Mouse (Mus musculus): ENCODE data around the gene B4gat1. TPM values are rescaled to one million over a fixed set of nuclear protein-coding genes. Genes with fewer than 3 reads are reported as not detected.

B4gat1 gene
- total RNA-seq, 1 experiment, result 14.1 TPM

- H3K4me3 ChIP-seq (ENCODE audit: insufficient read depth in 1 of 2, low read depth in 1 of 2, low read length in 2 of 2, poor library complexity in 1 of 2, severe bottlenecking in 1 of 2), result no peak overlapping the region
- no peak overlapping the region; the same call in 1 of the 2 replicates for H3K9ac ChIP-seq (ENCODE audit: insufficient read depth, low read depth, low read length, poor library complexity, severe bottlenecking)
- TF ChIP-seq ZNF384 (IDR thresholded peaks at IDR 0.05; ENCODE audit: low read depth, low read length) (no peak), CHD2 (IDR thresholded peaks at IDR 0.05; ENCODE audit: low read depth, low read length) (no peak), MAFK (IDR thresholded peaks at IDR 0.05; ENCODE audit: insufficient read depth, low read depth, low read length) (no peak), HCFC1 (IDR thresholded peaks at IDR 0.05; ENCODE audit: borderline replicate concordance, insufficient read depth, low read length) (no peak), ZC3H11A (IDR thresholded peaks at IDR 0.05; ENCODE audit: borderline replicate concordance, low read depth, low read length) (no peak)
- DNase-seq (ENCODE audit: low read depth, low spot score), result no peak
- H3K4me1 ChIP-seq (ENCODE audit: control insufficient read depth in 2 of 2, insufficient read depth in 2 of 2, low read length in 2 of 2, poor library complexity in 1 of 2), result peaks cover 3 to 5% of the 10 kb centered on the region in 2 experiments; a peak in 2 of 4 replicates
- peaks cover 46% of the 10 kb centered on the region for H3K36me3 ChIP-seq (ENCODE audit: control insufficient read depth, insufficient read depth, low read length, poor library complexity, severe bottlenecking)
- in situ Hi-C loops (cut with MboI; ENCODE audit: low sequenced_read_pairs in 2 of 2, unreplicated experiment in 2 of 2), result no loop called here
- no peaks in the 10 kb centered on the region for H3K9me3 ChIP-seq (ENCODE audit: control insufficient read depth, insufficient read depth, low read depth, low read length)
- no peak overlapping the region for H3K27ac ChIP-seq (ENCODE audit: insufficient read depth, low read depth, low read length, poor library complexity, severe bottlenecking)
Observed at GRCm38 (mm10) chr19:5026111-5026510, 12.5 kb upstream of the B4gat1 start.

- TF ChIP-seq ZNF384 (IDR thresholded peaks at IDR 0.05; ENCODE audit: low read depth, low read length) (no peak), CHD2 (IDR thresholded peaks at IDR 0.05; ENCODE audit: low read depth, low read length) (no peak), MAFK (IDR thresholded peaks at IDR 0.05; ENCODE audit: insufficient read depth, low read depth, low read length) (no peak)
- in situ Hi-C loops (cut with MboI; ENCODE audit: low sequenced_read_pairs in 2 of 2, unreplicated experiment in 2 of 2), result no loop called here
- H3K4me3 ChIP-seq (ENCODE audit: insufficient read depth in 1 of 2, low read depth in 1 of 2, low read length in 2 of 2, poor library complexity in 1 of 2, severe bottlenecking in 1 of 2), result no peak overlapping the region
- H3K9ac ChIP-seq (ENCODE audit: insufficient read depth, low read depth, low read length, poor library complexity, severe bottlenecking), result no peak overlapping the region
- no peaks in the 10 kb centered on the region for H3K9me3 ChIP-seq (ENCODE audit: control insufficient read depth, insufficient read depth, low read depth, low read length)
- no peak overlapping the region for H3K27ac ChIP-seq (ENCODE audit: insufficient read depth, low read depth, low read length, poor library complexity, severe bottlenecking)
- peaks cover 0 to 2% of the 10 kb centered on the region in 2 experiments; a peak in 1 of 4 replicates for H3K4me1 ChIP-seq (ENCODE audit: control insufficient read depth in 2 of 2, insufficient read depth in 2 of 2, low read length in 2 of 2, poor library complexity in 1 of 2)
- peaks cover 37% of the 10 kb centered on the region for H3K36me3 ChIP-seq (ENCODE audit: control insufficient read depth, insufficient read depth, low read length, poor library complexity, severe bottlenecking)
- no peak for DNase-seq (ENCODE audit: low read depth, low spot score)
Observed at GRCm38 (mm10) chr19:5032686-5033085, 5.9 kb upstream of the B4gat1 start.

- TF ChIP-seq HCFC1 (IDR thresholded peaks at IDR 0.05; ENCODE audit: borderline replicate concordance, insufficient read depth, low read length), result no peak
- TF ChIP-seq MAFK (IDR thresholded peaks at IDR 0.05; ENCODE audit: insufficient read depth, low read depth, low read length), result no peak
- TF ChIP-seq ZC3H11A (IDR thresholded peaks at IDR 0.05; ENCODE audit: borderline replicate concordance, low read depth, low read length), result no peak
- no peak for TF ChIP-seq CHD2 (IDR thresholded peaks at IDR 0.05; ENCODE audit: low read depth, low read length)
- TF ChIP-seq ZNF384 (IDR thresholded peaks at IDR 0.05; ENCODE audit: low read depth, low read length), result no peak
- peaks cover 4 to 6% of the 10 kb centered on the region in 2 experiments; a peak in 3 of 4 replicates for H3K4me1 ChIP-seq (ENCODE audit: control insufficient read depth in 2 of 2, insufficient read depth in 2 of 2, low read length in 2 of 2, poor library complexity in 1 of 2)
- no peak overlapping the region for H3K4me3 ChIP-seq (ENCODE audit: insufficient read depth in 1 of 2, low read depth in 1 of 2, low read length in 2 of 2, poor library complexity in 1 of 2, severe bottlenecking in 1 of 2)
- peaks cover 4% of the 10 kb centered on the region; the same call in 1 of the 2 replicates for H3K36me3 ChIP-seq (ENCODE audit: control insufficient read depth, insufficient read depth, low read length, poor library complexity, severe bottlenecking)
- H3K9me3 ChIP-seq (ENCODE audit: control insufficient read depth, insufficient read depth, low read depth, low read length), result no peaks in the 10 kb centered on the region
- in situ Hi-C loops (cut with MboI; ENCODE audit: low sequenced_read_pairs in 2 of 2, unreplicated experiment in 2 of 2), result no loop called here
- no peak overlapping the region for H3K27ac ChIP-seq (ENCODE audit: insufficient read depth, low read depth, low read length, poor library complexity, severe bottlenecking)
- DNase-seq (ENCODE audit: low read depth, low spot score), result no peak
- H3K9ac ChIP-seq (ENCODE audit: insufficient read depth, low read depth, low read length, poor library complexity, severe bottlenecking), result no peak overlapping the region
Observed at GRCm38 (mm10) chr19:5036577-5036976, 2.0 kb upstream of the B4gat1 start.

GRCm38 (mm10) chr19:5037678-5038571 is 701 bp upstream of the B4gat1 start:
- Histone ChIP-seq H3K9me3 (ENCODE audit: control insufficient read depth, insufficient read depth, low read depth, low read length) (no peaks in the 10 kb centered on the region), H3K36me3 (ENCODE audit: control insufficient read depth, insufficient read depth, low read length, poor library complexity, severe bottlenecking) (no peaks in the 10 kb centered on the region), H3K9ac (ENCODE audit: insufficient read depth, low read depth, low read length, poor library complexity, severe bottlenecking) (peak overlapping the region; percentile 77), H3K27ac (ENCODE audit: insufficient read depth, low read depth, low read length, poor library complexity, severe bottlenecking) (no peak overlapping the region), H3K4me1 (ENCODE audit: control insufficient read depth in 2 of 2, insufficient read depth in 2 of 2, low read length in 2 of 2, poor library complexity in 1 of 2) (peaks cover 4 to 6% of the 10 kb centered on the region in 2 experiments; a peak in 3 of 4 replicates), H3K4me3 (ENCODE audit: insufficient read depth in 1 of 2, low read depth in 1 of 2, low read length in 2 of 2, poor library complexity in 1 of 2, severe bottlenecking in 1 of 2) (peak overlapping the region; percentile 70 to 77)
- in situ Hi-C loops (cut with MboI; ENCODE audit: low sequenced_read_pairs in 2 of 2, unreplicated experiment in 2 of 2), result no loop called here
- TF ChIP-seq MAFK (IDR thresholded peaks at IDR 0.05; ENCODE audit: insufficient read depth, low read depth, low read length), result peak; percentile 74
- TF ChIP-seq CHD2 (IDR thresholded peaks at IDR 0.05; ENCODE audit: low read depth, low read length), result no peak
- peak; percentile 70 for DNase-seq (ENCODE audit: low read depth, low spot score)

Data from ES-E14 (cell line).